Mouse (Mus musculus): ENCODE results near the gene Pmpca. TPM values are rescaled to one million over a fixed set of nuclear protein-coding genes. Genes with fewer than 3 reads are reported as not detected.

Pmpca gene
- polyA plus RNA-seq, 1 experiment from 2014 or later: 108 TPM

DNA sequence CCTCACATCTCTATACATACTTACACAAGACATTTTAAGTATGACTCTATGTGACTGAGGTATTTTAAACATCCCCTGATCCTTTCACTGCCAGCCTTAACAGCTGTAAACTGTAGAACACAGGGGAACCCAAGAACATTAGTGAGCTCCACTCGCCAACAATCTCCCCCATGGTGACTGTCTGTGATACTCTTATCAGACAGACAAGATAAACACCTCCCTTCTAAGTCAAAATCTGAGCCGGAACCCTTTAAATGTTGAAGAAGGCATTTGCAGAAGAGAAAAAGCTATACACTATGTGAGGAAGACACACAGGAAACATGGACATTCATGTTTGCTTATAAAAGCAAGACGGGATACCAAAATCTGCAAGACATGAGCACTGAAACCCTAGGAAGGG, 54.7 kb downstream of the Pmpca start:
- Histone ChIP-seq H3K9me3 (ENCODE audit: control insufficient read depth, low read length) (no peaks in the 10 kb centered on the region), H3K27me3 (ENCODE audit: control insufficient read depth, insufficient read depth, low read length) (no peaks in the 10 kb centered on the region), H3K36me3 (ENCODE audit: control insufficient read depth, insufficient read depth, low read length) (peaks cover 31% of the 10 kb centered on the region), H3K4me1 (ENCODE audit: control insufficient read depth in 2 of 2, insufficient read depth in 2 of 2, low read length in 2 of 2) (peaks cover 8 to 30% of the 10 kb centered on the region in 2 experiments), H3K9ac (ENCODE audit: low read length) (peak overlapping the region; percentile 91), H3K4me2 (ENCODE audit: low read length) (peak overlapping the region; percentile 71), H3K27ac (replicated peaks in 1 of 2; ENCODE audit: control insufficient read depth in 1 of 2, insufficient read depth in 1 of 2, low read depth in 2 of 2, low read length in 2 of 2) (peak overlapping the region; percentile 19 to 96; a peak in 1 of 4 replicates), H3K4me3 (ENCODE audit: control insufficient read depth in 1 of 2, insufficient read depth in 1 of 2, low read depth in 1 of 2, low read length in 2 of 2) (peak overlapping the region; percentile 78 to 88)
- WGBS: 8% methylated on average over 3 of the region's 3 CpGs
- ATAC-seq (ENCODE audit: insufficient number of reproducible peaks, insufficient read depth, low FRiP score, low read depth): no peak

DNA sequence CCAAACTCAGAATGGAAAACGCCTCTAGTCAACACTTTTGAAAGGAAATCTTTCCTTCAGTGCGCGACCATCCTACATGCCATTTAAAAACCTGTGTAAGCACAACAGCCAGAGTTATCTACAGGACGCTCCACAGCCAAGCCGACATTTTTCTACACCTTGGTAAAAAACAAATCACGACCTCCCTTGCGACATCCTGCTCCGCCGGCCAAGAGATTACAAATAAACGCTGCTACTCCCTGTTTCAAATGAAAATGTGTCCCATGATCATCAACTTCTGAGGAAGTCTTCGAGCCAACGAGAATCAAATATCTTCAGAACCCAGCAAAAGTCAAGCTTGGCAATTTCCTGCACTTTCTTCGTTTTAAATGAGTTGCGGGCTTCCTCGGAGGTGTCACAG, 55.2 kb downstream of the Pmpca start:
- Histone ChIP-seq H3K4me1 (ENCODE audit: control insufficient read depth in 2 of 2, insufficient read depth in 2 of 2, low read length in 2 of 2) (peaks cover 8 to 30% of the 10 kb centered on the region in 2 experiments), H3K27ac (replicated peaks in 1 of 2; ENCODE audit: control insufficient read depth in 1 of 2, insufficient read depth in 1 of 2, low read depth in 2 of 2, low read length in 2 of 2) (peak overlapping the region; percentile 82 to 96), H3K9ac (ENCODE audit: low read length) (peak overlapping the region; percentile 91), H3K4me3 (ENCODE audit: control insufficient read depth in 1 of 2, insufficient read depth in 1 of 2, low read depth in 1 of 2, low read length in 2 of 2) (peak overlapping the region; percentile 78 to 88), H3K9me3 (ENCODE audit: control insufficient read depth, low read length) (no peaks in the 10 kb centered on the region), H3K27me3 (ENCODE audit: control insufficient read depth, insufficient read depth, low read length) (no peaks in the 10 kb centered on the region), H3K36me3 (ENCODE audit: control insufficient read depth, insufficient read depth, low read length) (peaks cover 26% of the 10 kb centered on the region), H3K4me2 (ENCODE audit: low read length) (peak overlapping the region; percentile 71)
- no peak for ATAC-seq (ENCODE audit: insufficient number of reproducible peaks, insufficient read depth, low FRiP score, low read depth)
- whole genome bisulfite sequencing: under 1% methylated on average over 15 of the region's 15 CpGs

DNA sequence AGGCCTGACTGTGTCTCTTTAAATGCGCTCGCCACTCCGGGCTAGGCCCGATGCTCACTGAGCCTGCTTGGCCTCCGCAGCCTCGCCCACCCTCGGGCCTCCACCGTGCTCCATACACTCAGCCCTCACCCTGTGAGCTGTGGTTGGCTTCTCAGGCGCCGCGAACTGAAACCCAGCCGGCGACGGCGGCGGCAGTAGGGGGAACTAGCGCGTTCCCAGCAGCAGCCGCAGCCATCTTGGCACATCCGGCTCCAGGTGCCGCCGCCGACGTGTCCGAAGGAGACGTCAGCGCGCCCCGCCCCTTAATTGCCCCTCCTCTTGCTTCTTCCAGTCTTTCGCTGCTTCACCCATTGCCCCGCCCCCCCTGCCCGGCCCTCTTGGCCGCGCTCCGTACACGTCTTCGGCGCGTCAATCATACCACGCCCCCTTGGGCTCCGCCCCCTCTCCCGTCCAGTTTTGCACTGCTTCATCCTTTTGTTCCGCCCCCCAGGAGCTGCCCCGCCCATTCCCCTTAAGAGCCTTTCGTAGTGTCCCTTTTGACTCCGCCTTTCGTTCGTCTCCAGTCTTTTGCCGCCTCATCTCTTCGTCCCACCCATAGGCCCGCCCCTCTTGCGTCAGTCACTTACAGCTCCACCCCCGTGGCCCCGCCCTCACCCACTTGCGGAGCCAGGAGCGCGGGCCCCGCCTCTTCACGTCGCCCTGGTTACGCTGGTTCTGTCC, 56.0 kb downstream of the Pmpca start, which contains the start of gene Sec16a:
Gene Sec16a (minus strand): TSS at position 271 of the 720 bp plus-strand sequence.
- H3K4me2 ChIP-seq (ENCODE audit: low read length): peak within 1 kb of the TSS; percentile 92
- ATAC-seq (ENCODE audit: insufficient number of reproducible peaks, insufficient read depth, low FRiP score, low read depth): peak; percentile 92
- peaks cover 19% of the 10 kb centered on the region for H3K36me3 ChIP-seq (ENCODE audit: control insufficient read depth, insufficient read depth, low read length)
- H3K4me1 ChIP-seq (ENCODE audit: control insufficient read depth in 2 of 2, insufficient read depth in 2 of 2, low read length in 2 of 2): peaks cover 8 to 35% of the 10 kb centered on the region in 2 experiments
- H3K9ac ChIP-seq (ENCODE audit: low read length): peak within 1 kb of the TSS; percentile 91
- no peaks in the 10 kb centered on the region for H3K9me3 ChIP-seq (ENCODE audit: control insufficient read depth, low read length)
- H3K27me3 ChIP-seq (ENCODE audit: control insufficient read depth, insufficient read depth, low read length): no peaks in the 10 kb centered on the region
- H3K27ac ChIP-seq (replicated peaks in 1 of 2; ENCODE audit: control insufficient read depth in 1 of 2, insufficient read depth in 1 of 2, low read depth in 2 of 2, low read length in 2 of 2): peak within 1 kb of the TSS; percentile 96 to 99
- H3K4me3 ChIP-seq (ENCODE audit: control insufficient read depth in 1 of 2, insufficient read depth in 1 of 2, low read depth in 1 of 2, low read length in 2 of 2): peak within 1 kb of the TSS; percentile 88 to 95
- WGBS: under 1% methylated on average over 59 of the region's 61 CpGs

DNA sequence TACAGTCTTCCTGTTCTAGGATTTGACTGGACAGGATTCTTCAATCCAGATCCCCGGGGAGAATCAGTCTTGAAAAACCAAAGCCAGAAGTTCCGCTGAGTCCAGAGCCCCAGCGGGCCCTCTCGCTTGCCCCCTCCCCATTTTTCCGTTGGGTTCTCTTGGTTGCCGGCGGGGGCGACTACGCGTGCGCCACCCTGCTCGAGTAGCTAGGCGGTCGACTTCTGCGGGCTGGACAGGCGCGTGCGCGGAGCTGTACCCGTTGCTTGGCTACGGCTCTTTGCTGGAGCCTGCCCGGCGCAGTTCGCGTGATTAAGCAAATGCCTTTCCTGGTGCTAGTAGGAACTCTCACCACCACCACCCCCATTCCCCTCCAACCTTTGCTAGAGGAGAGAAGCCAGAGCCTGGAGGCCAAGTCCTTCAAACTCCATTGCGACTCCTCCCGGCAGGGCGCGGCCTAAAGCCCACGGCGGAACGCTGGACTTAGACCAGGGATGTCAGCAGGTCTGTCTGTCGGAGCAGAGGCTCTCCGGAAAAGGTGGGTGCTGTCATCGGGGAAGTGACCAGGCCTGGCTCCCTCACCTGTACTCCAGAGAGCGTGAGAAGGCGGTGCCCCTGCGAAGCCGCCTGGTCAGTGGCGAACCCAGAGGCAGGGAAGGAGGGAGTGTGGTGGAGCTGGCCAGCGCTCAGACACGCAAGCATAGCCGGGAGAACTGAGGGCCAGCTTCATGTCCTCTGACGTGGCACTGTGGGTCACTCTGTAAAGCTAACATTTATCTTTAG, 56.7 kb downstream of the Pmpca start:
- peaks cover 11% of the 10 kb centered on the region for H3K36me3 ChIP-seq (ENCODE audit: control insufficient read depth, insufficient read depth, low read length)
- H3K4me2 ChIP-seq (ENCODE audit: low read length): peak overlapping the region; percentile 92
- H3K9me3 ChIP-seq (ENCODE audit: control insufficient read depth, low read length): no peaks in the 10 kb centered on the region
- H3K4me3 ChIP-seq (ENCODE audit: control insufficient read depth in 1 of 2, insufficient read depth in 1 of 2, low read depth in 1 of 2, low read length in 2 of 2): peak overlapping the region; percentile 88 to 95
- H3K9ac ChIP-seq (ENCODE audit: low read length): peak overlapping the region; percentile 86
- WGBS: under 1% methylated on average over 44 of the region's 44 CpGs
- peaks cover 8 to 35% of the 10 kb centered on the region in 2 experiments for H3K4me1 ChIP-seq (ENCODE audit: control insufficient read depth in 2 of 2, insufficient read depth in 2 of 2, low read length in 2 of 2)
- peak overlapping the region; percentile 96 to 99 for H3K27ac ChIP-seq (replicated peaks in 1 of 2; ENCODE audit: control insufficient read depth in 1 of 2, insufficient read depth in 1 of 2, low read depth in 2 of 2, low read length in 2 of 2)
- ATAC-seq (ENCODE audit: insufficient number of reproducible peaks, insufficient read depth, low FRiP score, low read depth): peak; percentile 86
- no peaks in the 10 kb centered on the region for H3K27me3 ChIP-seq (ENCODE audit: control insufficient read depth, insufficient read depth, low read length)

DNA sequence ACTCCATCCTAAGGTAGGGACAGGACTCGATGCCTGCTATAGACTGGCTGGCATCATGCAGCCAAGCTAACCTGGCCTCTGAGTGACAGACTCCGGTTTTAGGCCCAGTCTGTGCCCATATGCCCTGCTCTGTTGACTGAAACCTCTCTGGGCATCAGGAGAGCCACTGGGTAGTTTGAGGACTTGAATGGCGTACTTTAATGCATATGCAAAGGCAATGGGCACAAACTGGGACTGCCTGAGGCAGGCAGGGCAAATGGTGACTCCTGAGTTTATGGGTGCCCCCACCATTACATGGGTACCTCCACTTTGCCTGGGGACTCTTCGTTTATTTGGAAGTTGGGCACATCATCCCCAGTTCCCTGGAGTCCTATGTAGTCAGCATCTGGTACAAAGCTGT, 57.5 kb downstream of the Pmpca start:
- peak overlapping the region; percentile 88 to 95 for H3K4me3 ChIP-seq (ENCODE audit: control insufficient read depth in 1 of 2, insufficient read depth in 1 of 2, low read depth in 1 of 2, low read length in 2 of 2)
- peak overlapping the region; percentile 86 for H3K9ac ChIP-seq (ENCODE audit: low read length)
- no peaks in the 10 kb centered on the region for H3K9me3 ChIP-seq (ENCODE audit: control insufficient read depth, low read length)
- H3K4me2 ChIP-seq (ENCODE audit: low read length): peak overlapping the region; percentile 92
- ATAC-seq (ENCODE audit: insufficient number of reproducible peaks, insufficient read depth, low FRiP score, low read depth): no peak
- H3K27ac ChIP-seq (replicated peaks in 1 of 2; ENCODE audit: control insufficient read depth in 1 of 2, insufficient read depth in 1 of 2, low read depth in 2 of 2, low read length in 2 of 2): peak overlapping the region; percentile 62 to 96
- WGBS: 63% methylated on average over 4 of the region's 4 CpGs
- H3K36me3 ChIP-seq (ENCODE audit: control insufficient read depth, insufficient read depth, low read length): peaks cover 3% of the 10 kb centered on the region
- H3K27me3 ChIP-seq (ENCODE audit: control insufficient read depth, insufficient read depth, low read length): no peaks in the 10 kb centered on the region
- H3K4me1 ChIP-seq (ENCODE audit: control insufficient read depth in 2 of 2, insufficient read depth in 2 of 2, low read length in 2 of 2): peaks cover 8 to 35% of the 10 kb centered on the region in 2 experiments

Other genes starting within 250 kb of the Pmpca start
- gene Lhx3, start 181.1 kb upstream of the Pmpca start, polyA plus RNA-seq (2014; fragmentation: Nextera tagmentation; extraction: Ambion mirVana): 0.09 TPM in 1 of 2 replicates, not detected in the other
- 10.4 and 11.8 TPM in 2 replicates for gene Qsox2, start 151.8 kb upstream of the Pmpca start, polyA plus RNA-seq (2014; fragmentation: Nextera tagmentation; extraction: Ambion mirVana)
- 0.16 and 0.24 TPM in 2 replicates for gene Ccdc187, start 94.8 kb upstream of the Pmpca start, polyA plus RNA-seq (2014; fragmentation: Nextera tagmentation; extraction: Ambion mirVana)
- 36.5 and 36.9 TPM in 2 replicates for gene Gpsm1, start 73.8 kb upstream of the Pmpca start, polyA plus RNA-seq (2014; fragmentation: Nextera tagmentation; extraction: Ambion mirVana)
- gene Dnlz, start 37.2 kb upstream of the Pmpca start, polyA plus RNA-seq (2014; fragmentation: Nextera tagmentation; extraction: Ambion mirVana): 27.5 and 30.8 TPM in 2 replicates
- gene Card9, start 28.4 kb upstream of the Pmpca start, polyA plus RNA-seq (2014; fragmentation: Nextera tagmentation; extraction: Ambion mirVana): 0.57 and 0.61 TPM in 2 replicates
- gene Snapc4, start 8.7 kb upstream of the Pmpca start, polyA plus RNA-seq (2014; fragmentation: Nextera tagmentation; extraction: Ambion mirVana): 15.8 and 18.3 TPM in 2 replicates
- gene Entr1, start within 50 bp of the Pmpca start, polyA plus RNA-seq (2014; fragmentation: Nextera tagmentation; extraction: Ambion mirVana): 67.7 and 75.6 TPM in 2 replicates
- gene Inpp5e, start 19.9 kb downstream of the Pmpca start, polyA plus RNA-seq (2014; fragmentation: Nextera tagmentation; extraction: Ambion mirVana): 13.3 and 16.7 TPM in 2 replicates
- 19.4 TPM in 2 replicates for gene Sec16a, start 55.9 kb downstream of the Pmpca start, polyA plus RNA-seq (2014; fragmentation: Nextera tagmentation; extraction: Ambion mirVana)
- gene Notch1, start 127.3 kb downstream of the Pmpca start, polyA plus RNA-seq (2014; fragmentation: Nextera tagmentation; extraction: Ambion mirVana): 21.2 and 21.6 TPM in 2 replicates
- 161 and 177 TPM in 2 replicates for gene Egfl7, start 190.7 kb downstream of the Pmpca start, polyA plus RNA-seq (2014; fragmentation: Nextera tagmentation; extraction: Ambion mirVana)
- not detected in 2 replicates for gene Gm20532, start 197.3 kb downstream of the Pmpca start, polyA plus RNA-seq (2014; fragmentation: Nextera tagmentation; extraction: Ambion mirVana)
- 24.0 and 24.7 TPM in 2 replicates for gene Agpat2, start 215.1 kb downstream of the Pmpca start, polyA plus RNA-seq (2014; fragmentation: Nextera tagmentation; extraction: Ambion mirVana)
- gene Fam69b, start 239.1 kb downstream of the Pmpca start, polyA plus RNA-seq (2014; fragmentation: Nextera tagmentation; extraction: Ambion mirVana): 13.3 and 15.2 TPM in 2 replicates